Mouse (Mus musculus): ENCODE data around the gene Knop1. TPM values are rescaled to one million over a fixed set of nuclear protein-coding genes. Genes with fewer than 3 reads are reported as not detected.

The Knop1 gene
- total RNA-seq (2015): 27.4 and 29.7 TPM in 2 replicates
- total RNA-seq (2017): 40.2 and 52.3 TPM in 2 replicates

GRCm38 (mm10) chr7:118855877-118856304 is at the start of gene Knop1:
Knop1 (minus strand) TSS chr7:118856254.
- ATAC-seq (replicated peaks; ENCODE audit: poor library complexity): peak; percentile 32

- no peak for ATAC-seq (replicated peaks; ENCODE audit: poor library complexity)
Observed at GRCm38 (mm10) chr7:118904530-118904929, 48.5 kb upstream of the Knop1 start.

- ATAC-seq (replicated peaks; ENCODE audit: poor library complexity): peak; percentile 47
Observed at GRCm38 (mm10) chr7:118903879-118904278, 47.8 kb upstream of the Knop1 start.

- ATAC-seq (replicated peaks; ENCODE audit: poor library complexity): peak; percentile 81
Observed at GRCm38 (mm10) chr7:118902944-118903343, 46.9 kb upstream of the Knop1 start.

GRCm38 (mm10) chr7:118900090-118900489 is 44.0 kb upstream of the Knop1 start:
- ATAC-seq (replicated peaks; ENCODE audit: poor library complexity): no peak

- no peak for ATAC-seq (replicated peaks; ENCODE audit: poor library complexity)
Observed at GRCm38 (mm10) chr7:118898063-118898462, 42.0 kb upstream of the Knop1 start.

- no peak for ATAC-seq (replicated peaks; ENCODE audit: poor library complexity)
Observed at GRCm38 (mm10) chr7:118895469-118896450, 39.7 kb upstream of the Knop1 start.

GRCm38 (mm10) chr7:118889046-118889680 is 33.1 kb upstream of the Knop1 start:
- no peak for ATAC-seq (replicated peaks; ENCODE audit: poor library complexity)

GRCm38 (mm10) chr7:118887303-118888055 is 31.4 kb upstream of the Knop1 start:
- no peak for ATAC-seq (replicated peaks; ENCODE audit: poor library complexity)

- ATAC-seq (replicated peaks; ENCODE audit: poor library complexity): no peak
Observed at GRCm38 (mm10) chr7:118884969-118885368, 28.9 kb upstream of the Knop1 start.

GRCm38 (mm10) chr7:118883957-118884356 is 27.9 kb upstream of the Knop1 start:
- ATAC-seq (replicated peaks; ENCODE audit: poor library complexity): no peak

- ATAC-seq (replicated peaks; ENCODE audit: poor library complexity): peak; percentile 44
Observed at GRCm38 (mm10) chr7:118879466-118880029, 23.5 kb upstream of the Knop1 start.

- peak; percentile 80 for ATAC-seq (replicated peaks; ENCODE audit: poor library complexity)
Observed at GRCm38 (mm10) chr7:118865362-118865761, 9.3 kb upstream of the Knop1 start.

- ATAC-seq (replicated peaks; ENCODE audit: poor library complexity): no peak
Observed at GRCm38 (mm10) chr7:118858640-118859039, 2.6 kb upstream of the Knop1 start.

- ATAC-seq (replicated peaks; ENCODE audit: poor library complexity): peak; percentile 85
Observed at GRCm38 (mm10) chr7:118855171-118855876, 730 bp downstream of the Knop1 start, which contains the start of gene Iqck. Iqck (plus strand) TSS chr7:118855752.

GRCm38 (mm10) chr7:118854606-118855005 is 1.4 kb downstream of the Knop1 start:
- ATAC-seq (replicated peaks; ENCODE audit: poor library complexity): no peak

- ATAC-seq (replicated peaks; ENCODE audit: poor library complexity): no peak
Observed at GRCm38 (mm10) chr7:118852611-118853010, 3.4 kb downstream of the Knop1 start.

GRCm38 (mm10) chr7:118851571-118851970 is 4.5 kb downstream of the Knop1 start:
- peak; percentile 36 for ATAC-seq (replicated peaks; ENCODE audit: poor library complexity)

- ATAC-seq (replicated peaks; ENCODE audit: poor library complexity): 0 out of 2 replicates have a peak, but pooled peaks have one; percentile 9
Observed at GRCm38 (mm10) chr7:118850676-118851290, 5.3 kb downstream of the Knop1 start.
